Mouse (Mus musculus) forebrain, embryonic 15.5 days (tissue): ENCODE measurements around the gene Tspyl3. TPM values are rescaled to one million over a fixed set of nuclear protein-coding genes. Genes with fewer than 3 reads are reported as not detected.
"Not testable (repeated sequence)": the region's sequence is repeated elsewhere in the genome, so short reads cannot be mapped to it uniquely, and the experiment has no call there.

ENCODE experiments used
- ATAC-seq: fragments of 200-750 bp; cut with Nextera tagmentation; replicated peaks from 2 replicates; pipeline ENCODE4 v1.8.0; 2017; ENCODE audit warnings: mild to moderate bottlenecking, moderate TSS enrichment, moderate library complexity
- H3K27ac ChIP-seq: fragments of 300-500 bp; sonication (generic); replicated peaks from 2 replicates; pipeline ENCODE4 v1.5.1; 2015; ENCODE audit warnings: mild to moderate bottlenecking, inconsistent platforms
- H3K27me3 ChIP-seq: fragments of 300-500 bp; sonication (generic); 2 replicates; pipeline ENCODE4 v1.6.1; 2015; ENCODE audit warnings: inconsistent platforms
- H3K36me3 ChIP-seq: fragments of 300-500 bp; sonication (generic); 2 replicates; pipeline ENCODE4 v1.6.1; 2015; ENCODE audit warnings: mild to moderate bottlenecking, inconsistent platforms
- H3K4me1 ChIP-seq: fragments of 300-500 bp; sonication (generic); 2 replicates; pipeline ENCODE4 v1.6.1; 2015; ENCODE audit warnings: inconsistent platforms
- H3K4me2 ChIP-seq: fragments of 300-500 bp; sonication (generic); replicated peaks from 2 replicates; pipeline ENCODE4 v1.6.1; 2015; ENCODE audit warnings: mild to moderate bottlenecking, inconsistent platforms
- H3K4me3 ChIP-seq: fragments of 300-500 bp; sonication (generic); 2 replicates; pipeline ENCODE4 v1.5.1; 2015; ENCODE audit warnings: mild to moderate bottlenecking, inconsistent platforms
- H3K9ac ChIP-seq: fragments of 300-500 bp; sonication (generic); replicated peaks from 2 replicates; pipeline ENCODE4 v1.6.1; 2015; ENCODE audit warnings: mild to moderate bottlenecking, inconsistent platforms
- H3K9me3 ChIP-seq: fragments of 300-500 bp; sonication (generic); 2 replicates; pipeline ENCODE4 v1.6.1; 2016; ENCODE audit warnings: inconsistent platforms
- WGBS: fragments of 180-500 bp; shearing (Covaris S2); methylation state at CpG from one replicate; pipeline ENCODE4 v1.1.7; 2015; ENCODE audit warnings: mixed read lengths; 5-methylcytosine and 5-hydroxymethylcytosine counted together
- polyA plus RNA-seq: library from polyadenylated mRNA; unstranded; fragments of >200 nt; fragmentation: Nextera tagmentation; extraction: Ambion mirVana; gene quantifications from 2 replicates; pipeline ENCODE4 v1.2.1, GENCODE M21; 2015

The Tspyl3 gene
- 29.4 and 33.1 TPM in 2 replicates for polyA plus RNA-seq

DNA sequence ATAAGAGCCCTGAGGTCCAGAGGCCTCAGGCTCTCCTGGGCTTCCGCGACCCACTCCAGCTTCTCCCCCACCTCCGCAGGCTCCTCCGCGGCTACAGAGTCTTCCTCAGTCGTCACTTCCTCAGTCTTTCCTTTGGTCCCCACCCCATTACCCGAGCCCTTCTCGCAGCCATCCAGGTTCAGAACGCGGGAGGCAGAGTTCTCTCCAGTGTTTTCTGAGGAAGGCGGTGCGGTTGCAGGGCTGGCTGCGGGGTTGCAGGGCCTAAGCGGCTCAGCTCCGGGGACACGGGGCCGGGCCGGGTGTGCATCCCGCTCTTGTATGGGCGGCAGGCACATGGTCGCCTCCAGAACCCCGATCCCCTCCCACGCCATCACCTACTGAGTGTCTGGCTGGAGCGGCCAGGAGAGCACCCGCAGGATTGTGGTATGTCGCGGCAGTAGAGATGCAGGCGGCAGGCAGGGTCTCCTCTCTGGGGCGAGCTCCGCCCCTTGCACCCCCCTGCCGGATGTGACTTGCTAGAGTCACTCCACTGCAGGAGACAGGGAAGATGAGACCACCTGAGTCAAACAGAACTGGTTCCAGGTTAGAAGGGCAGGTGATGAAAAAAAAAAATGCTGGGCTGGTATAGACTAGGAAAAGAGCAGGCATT, at the start of gene Tspyl3:
Tspyl3 (minus strand) TSS at position 496 of the 649 bp plus-strand sequence.
- H3K9ac ChIP-seq = peak within 1 kb of the TSS; percentile 86
- H3K36me3 ChIP-seq = peaks cover 26% of the 10 kb centered on the region
- peak within 1 kb of the TSS; percentile 87 for H3K27ac ChIP-seq
- 4% methylated on average over 31 of the region's 31 CpGs for WGBS
- H3K4me3 ChIP-seq = peak within 1 kb of the TSS; percentile 68
- H3K4me2 ChIP-seq = peak within 1 kb of the TSS; percentile 71
- peaks cover 12% of the 10 kb centered on the region for H3K4me1 ChIP-seq
- no peaks in the 10 kb centered on the region for H3K27me3 ChIP-seq
- peak; percentile 91 for ATAC-seq
- H3K9me3 ChIP-seq = no peaks in the 10 kb centered on the region

DNA sequence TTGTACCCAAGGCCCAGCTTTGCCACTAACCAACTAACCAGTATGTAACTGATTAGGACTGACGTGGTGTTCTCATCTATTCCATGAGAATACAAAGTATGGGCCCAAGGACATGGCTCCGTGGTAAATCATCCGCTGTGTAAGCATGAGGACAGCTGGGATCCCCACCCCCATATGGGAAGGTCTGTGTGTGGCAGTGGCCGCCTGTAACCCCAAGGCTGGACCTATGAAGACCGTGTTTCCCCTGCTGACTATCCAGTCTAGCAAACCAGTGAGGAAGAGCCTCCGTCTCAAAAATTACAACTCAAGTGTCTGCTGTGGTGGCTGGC, 49.6 kb upstream of the Tspyl3 start:
- no peaks in the 10 kb centered on the region for H3K4me1 ChIP-seq
- no peak overlapping the region for H3K27ac ChIP-seq
- ATAC-seq = no peak
- WGBS = 77% methylated on average over 6 of the region's 6 CpGs
- no peaks in the 10 kb centered on the region for H3K36me3 ChIP-seq
- no peak overlapping the region for H3K4me3 ChIP-seq
- no peaks in the 10 kb centered on the region for H3K9me3 ChIP-seq
- H3K27me3 ChIP-seq = no peaks in the 10 kb centered on the region
- no peak overlapping the region for H3K9ac ChIP-seq
- no peak overlapping the region for H3K4me2 ChIP-seq

DNA sequence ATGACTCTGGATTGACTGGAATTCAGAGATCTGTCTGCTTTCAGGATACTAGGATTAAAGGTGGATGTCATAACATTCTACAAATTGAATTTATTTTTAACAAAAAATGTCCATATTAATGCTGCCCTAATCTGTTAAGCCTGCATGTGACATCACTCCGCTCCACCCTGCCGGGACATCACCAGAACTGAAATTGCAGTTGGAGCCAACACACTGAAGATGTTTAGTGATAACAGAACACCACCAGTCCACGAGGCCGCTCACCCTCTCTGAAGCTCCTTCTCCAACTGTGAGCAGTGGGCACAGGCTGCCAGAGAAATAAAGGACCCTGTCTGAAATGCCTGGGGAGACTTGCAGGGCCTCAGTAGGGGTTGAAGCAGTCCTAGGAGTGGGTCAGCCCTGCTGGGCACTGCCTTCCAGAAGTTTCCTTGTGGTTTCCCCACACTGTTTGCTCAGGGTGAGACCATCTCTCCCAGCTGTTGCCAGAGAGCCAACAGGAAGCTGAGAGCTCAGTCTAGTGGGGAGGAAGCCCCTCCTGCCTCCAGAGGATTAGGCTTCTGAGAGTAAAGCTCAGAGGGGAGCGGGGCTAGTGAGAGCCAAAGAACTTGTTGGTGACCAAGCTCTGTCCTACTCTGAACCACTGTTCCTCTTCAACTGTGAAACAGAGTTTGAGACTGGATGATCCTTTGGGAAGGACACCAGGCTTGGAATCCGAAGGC, 49.1 kb upstream of the Tspyl3 start:
- 68% methylated on average over 6 of the region's 6 CpGs for WGBS
- not testable (repeated sequence) for H3K36me3 ChIP-seq, ATAC-seq, H3K27me3 ChIP-seq, H3K27ac ChIP-seq, H3K4me2 ChIP-seq, H3K4me1 ChIP-seq, H3K4me3 ChIP-seq, H3K9me3 ChIP-seq, H3K9ac ChIP-seq

DNA sequence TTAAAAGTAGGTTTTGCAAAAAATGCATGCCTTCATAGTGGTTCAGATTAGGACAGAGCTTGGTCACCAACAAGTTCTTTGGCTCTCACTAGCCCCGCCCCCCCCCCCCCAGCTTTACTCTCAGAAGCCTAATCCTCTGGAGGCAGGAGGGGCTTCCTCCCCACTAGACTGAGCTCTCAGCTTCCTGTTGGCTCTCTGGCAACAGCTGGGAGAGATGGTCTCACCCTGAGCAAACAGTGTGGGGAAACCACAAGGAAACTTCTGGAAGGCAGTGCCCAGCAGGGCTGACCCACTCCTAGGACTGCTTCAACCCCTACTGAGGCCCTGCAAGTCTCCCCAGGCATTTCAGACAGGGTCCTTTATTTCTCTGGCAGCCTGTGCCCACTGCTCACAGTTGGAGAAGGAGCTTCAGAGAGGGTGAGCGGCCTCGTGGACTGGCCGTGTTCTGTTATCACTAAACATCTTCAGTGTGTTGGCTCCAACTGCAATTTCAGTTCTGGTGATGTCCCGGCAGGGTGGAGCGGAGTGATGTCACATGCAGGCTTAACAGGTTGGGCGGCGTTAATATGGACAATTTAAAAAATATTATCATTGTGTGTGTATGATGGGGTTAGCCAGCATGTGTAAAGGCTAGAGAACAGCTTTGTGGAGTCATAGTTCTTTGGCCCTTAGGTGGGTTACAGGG, 45.1 kb upstream of the Tspyl3 start:
- not testable (repeated sequence) for H3K27ac ChIP-seq, H3K27me3 ChIP-seq, H3K4me1 ChIP-seq, ATAC-seq, H3K9ac ChIP-seq, H3K9me3 ChIP-seq, H3K4me3 ChIP-seq, H3K4me2 ChIP-seq
- peaks cover 16% of the 10 kb centered on the region for H3K36me3 ChIP-seq
- WGBS = 67% methylated on average over 8 of the region's 8 CpGs

DNA sequence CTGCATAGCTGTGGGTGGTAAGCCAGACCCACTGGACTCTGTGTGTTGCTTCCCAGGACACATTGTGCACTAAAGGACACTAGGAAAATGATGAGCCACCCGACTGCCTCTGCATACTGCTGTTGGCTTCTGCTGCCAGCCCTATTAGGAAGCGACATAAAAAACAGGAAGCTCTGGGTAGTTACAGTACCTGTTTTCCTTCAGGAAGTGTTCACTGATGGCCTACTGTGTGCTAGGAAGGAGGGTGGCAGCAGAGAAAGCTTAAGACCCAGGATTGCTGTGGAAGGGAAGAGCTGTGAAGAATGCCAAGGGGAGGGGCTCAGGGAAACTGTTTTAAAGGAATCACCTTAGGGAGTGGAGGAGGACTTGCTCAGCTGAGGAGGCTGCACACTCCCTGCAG, 42.1 kb upstream of the Tspyl3 start:
- H3K4me2 ChIP-seq = no peak overlapping the region
- H3K9me3 ChIP-seq = no peaks in the 10 kb centered on the region
- H3K36me3 ChIP-seq = peaks cover 34% of the 10 kb centered on the region
- no peak for ATAC-seq
- WGBS = 88% methylated on average over 2 of the region's 2 CpGs
- no peak overlapping the region for H3K27ac ChIP-seq
- H3K27me3 ChIP-seq = no peaks in the 10 kb centered on the region
- no peak overlapping the region for H3K4me3 ChIP-seq
- H3K4me1 ChIP-seq = no peaks in the 10 kb centered on the region
- H3K9ac ChIP-seq = no peak overlapping the region

DNA sequence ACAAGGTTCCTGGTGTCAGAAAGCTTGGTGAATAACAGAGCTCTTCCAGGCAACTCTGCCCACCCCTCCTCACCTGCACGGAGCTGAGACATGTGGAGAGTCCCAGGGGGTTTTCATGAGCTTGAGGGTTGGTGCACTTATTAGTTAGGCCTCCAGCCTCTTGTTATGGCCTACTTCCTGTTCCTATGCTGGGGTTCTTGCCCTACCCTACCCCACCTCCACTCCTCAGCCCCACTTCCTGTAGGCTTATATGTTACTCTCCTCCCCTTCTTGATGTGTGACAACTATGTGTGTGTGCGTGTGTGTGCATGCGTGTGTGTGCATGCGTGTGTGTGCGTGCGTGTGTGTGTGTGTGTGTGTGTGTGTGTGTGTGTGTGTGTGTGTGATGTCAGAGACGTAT, 37.8 kb upstream of the Tspyl3 start:
- H3K4me3 ChIP-seq = no peak overlapping the region
- no peak overlapping the region for H3K27ac ChIP-seq
- H3K27me3 ChIP-seq = no peaks in the 10 kb centered on the region
- no peak overlapping the region for H3K4me2 ChIP-seq
- H3K9ac ChIP-seq = no peak overlapping the region
- H3K9me3 ChIP-seq = no peaks in the 10 kb centered on the region
- no peak for ATAC-seq
- H3K4me1 ChIP-seq = no peaks in the 10 kb centered on the region
- 81% methylated on average over 7 of the region's 7 CpGs for WGBS
- H3K36me3 ChIP-seq = peaks cover 50% of the 10 kb centered on the region

DNA sequence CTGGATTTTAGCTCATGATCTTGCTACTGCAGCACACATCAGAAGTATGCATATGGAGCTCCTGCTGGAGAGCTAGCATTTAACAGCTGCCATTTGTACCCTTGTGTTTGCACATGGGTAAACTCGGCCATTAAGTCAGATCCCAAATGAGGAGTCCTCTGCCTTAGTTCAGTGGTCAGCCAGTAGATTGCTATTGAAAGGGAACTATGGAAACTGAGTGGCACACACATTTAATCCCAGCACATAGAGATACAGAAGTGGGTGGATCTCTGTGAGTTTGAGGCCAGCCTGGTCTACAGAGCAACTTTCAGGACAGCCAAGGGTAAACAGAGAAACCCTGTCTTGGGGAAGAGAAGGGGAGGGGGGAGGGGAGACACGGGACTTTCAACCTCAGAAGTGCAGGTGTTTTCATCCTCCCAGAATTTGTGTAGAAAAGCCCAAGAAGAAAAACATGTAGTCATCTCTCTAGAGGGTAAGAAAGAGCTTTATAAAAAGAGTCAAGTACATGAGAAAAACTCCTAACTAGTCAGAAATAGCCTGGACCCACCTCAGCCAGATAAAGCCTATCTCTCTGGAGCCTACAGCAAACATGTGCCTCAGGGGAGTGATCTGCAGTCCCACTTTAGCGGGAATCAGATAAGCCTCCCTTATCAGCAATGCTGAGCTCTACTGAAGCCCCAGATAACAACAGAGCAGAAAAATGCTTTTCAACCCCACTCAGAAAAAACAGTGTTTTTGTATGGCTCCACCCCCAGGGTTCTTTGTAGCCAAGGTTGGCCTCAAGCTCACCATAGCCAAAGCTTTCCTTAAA, 34.8 kb upstream of the Tspyl3 start:
- WGBS = 80% methylated on average over 3 of the region's 3 CpGs
- Histone ChIP-seq H3K27me3 (no peaks in the 10 kb centered on the region), H3K9ac (no peak overlapping the region), H3K4me3 (no peak overlapping the region), H3K9me3 (no peaks in the 10 kb centered on the region), H3K27ac (no peak overlapping the region), H3K4me2 (no peak overlapping the region), H3K36me3 (peaks cover 33% of the 10 kb centered on the region), H3K4me1 (no peaks in the 10 kb centered on the region)
- ATAC-seq = no peak

DNA sequence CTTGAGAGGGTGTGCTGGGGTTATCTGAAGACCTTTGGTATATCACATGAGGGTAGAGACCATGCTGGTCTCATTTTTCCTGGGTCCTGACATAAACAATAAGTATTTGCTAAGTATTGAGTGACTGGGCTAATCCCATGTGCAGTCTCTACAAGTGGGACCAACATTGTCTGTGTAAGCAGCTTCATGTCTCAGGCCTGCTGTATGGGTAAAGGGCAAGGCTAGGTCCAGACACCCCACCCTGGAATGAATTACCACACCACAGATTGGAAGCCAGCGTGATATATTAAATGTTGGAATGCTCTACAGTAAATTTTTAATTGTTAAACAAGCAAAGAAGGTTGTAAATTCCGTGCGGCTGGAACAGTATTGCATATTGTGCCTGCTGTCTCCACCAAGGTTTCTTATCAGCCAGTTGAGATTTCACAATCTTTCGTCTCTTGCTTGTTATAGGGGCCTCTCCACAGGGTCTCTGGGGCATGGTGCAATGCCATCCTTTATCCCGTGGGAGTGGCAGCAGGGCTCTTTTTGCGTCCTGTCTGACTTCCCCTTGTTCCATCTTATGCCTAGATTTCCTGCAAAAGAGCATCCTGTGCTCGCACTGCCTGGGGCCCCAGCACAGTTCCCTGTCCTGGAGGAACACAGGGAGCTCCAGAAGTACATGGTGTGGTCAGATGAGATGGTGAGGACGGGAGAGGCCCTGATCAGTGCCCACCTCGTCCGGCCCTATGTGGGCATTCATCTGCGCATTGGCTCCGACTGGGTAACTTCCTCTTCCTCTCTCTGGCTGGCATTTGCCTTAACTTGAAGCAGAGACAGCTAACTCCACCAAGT, 34.0 kb upstream of the Tspyl3 start:
- H3K4me3 ChIP-seq = no peak overlapping the region
- no peaks in the 10 kb centered on the region for H3K27me3 ChIP-seq
- WGBS = 87% methylated on average over 12 of the region's 12 CpGs
- no peak overlapping the region for H3K9ac ChIP-seq
- H3K27ac ChIP-seq = no peak overlapping the region
- no peak for ATAC-seq
- peaks cover 30% of the 10 kb centered on the region for H3K36me3 ChIP-seq
- H3K4me1 ChIP-seq = no peaks in the 10 kb centered on the region
- H3K9me3 ChIP-seq = no peaks in the 10 kb centered on the region
- H3K4me2 ChIP-seq = no peak overlapping the region

DNA sequence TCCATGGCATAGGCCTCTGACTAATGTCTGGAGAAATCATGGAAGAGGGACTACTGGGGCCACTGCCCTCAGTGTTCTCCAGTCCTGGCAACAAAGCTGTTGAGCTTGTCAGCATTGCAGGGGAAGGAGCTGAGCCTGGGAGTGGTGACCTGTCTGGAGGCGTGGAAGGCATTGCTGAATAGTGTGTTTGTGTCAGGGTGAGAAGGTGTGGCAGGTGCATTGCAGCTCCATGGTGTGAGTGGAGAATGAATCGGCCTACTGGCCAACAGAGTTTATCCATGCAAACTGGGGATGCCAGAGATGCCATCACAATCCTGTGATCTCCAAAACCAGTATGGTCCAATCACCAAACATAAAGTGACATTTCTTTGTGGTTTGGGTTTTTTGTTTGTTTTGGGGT, 31.4 kb upstream of the Tspyl3 start:
- ATAC-seq = no peak
- Histone ChIP-seq H3K36me3 (peaks cover 29% of the 10 kb centered on the region), H3K4me1 (no peaks in the 10 kb centered on the region), H3K9ac (no peak overlapping the region), H3K27ac (no peak overlapping the region), H3K4me2 (no peak overlapping the region), H3K27me3 (no peaks in the 10 kb centered on the region), H3K9me3 (no peaks in the 10 kb centered on the region), H3K4me3 (no peak overlapping the region)
- WGBS = 89% methylated on average over 2 of the region's 2 CpGs

DNA sequence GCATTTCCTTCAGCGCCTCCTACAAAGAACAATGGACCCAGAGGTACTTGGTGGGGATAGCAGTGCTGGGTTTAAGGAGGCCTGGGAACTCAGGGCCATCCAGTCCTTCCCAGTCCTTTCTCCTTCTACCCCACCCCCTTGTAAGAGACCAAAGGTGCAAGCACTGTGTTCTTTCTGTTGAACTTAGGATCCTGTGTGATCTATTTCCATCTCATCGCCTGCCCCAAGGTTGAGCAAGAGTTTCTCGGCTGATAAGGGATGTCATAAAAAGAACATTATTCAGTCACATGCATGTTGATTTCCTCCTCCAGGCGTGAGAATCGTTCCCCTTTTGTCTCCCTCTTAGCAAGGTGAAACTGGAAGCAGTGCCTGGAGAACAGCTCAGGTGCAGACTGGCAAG, 24.5 kb upstream of the Tspyl3 start:
- no peak overlapping the region for H3K9ac ChIP-seq
- no peak overlapping the region for H3K27ac ChIP-seq
- no peaks in the 10 kb centered on the region for H3K9me3 ChIP-seq
- no peak overlapping the region for H3K4me3 ChIP-seq
- H3K4me1 ChIP-seq = no peaks in the 10 kb centered on the region
- WGBS = 91% methylated on average over 5 of the region's 5 CpGs
- H3K27me3 ChIP-seq = no peaks in the 10 kb centered on the region
- no peak overlapping the region for H3K4me2 ChIP-seq
- ATAC-seq = no peak
- H3K36me3 ChIP-seq = peaks cover 44% of the 10 kb centered on the region

DNA sequence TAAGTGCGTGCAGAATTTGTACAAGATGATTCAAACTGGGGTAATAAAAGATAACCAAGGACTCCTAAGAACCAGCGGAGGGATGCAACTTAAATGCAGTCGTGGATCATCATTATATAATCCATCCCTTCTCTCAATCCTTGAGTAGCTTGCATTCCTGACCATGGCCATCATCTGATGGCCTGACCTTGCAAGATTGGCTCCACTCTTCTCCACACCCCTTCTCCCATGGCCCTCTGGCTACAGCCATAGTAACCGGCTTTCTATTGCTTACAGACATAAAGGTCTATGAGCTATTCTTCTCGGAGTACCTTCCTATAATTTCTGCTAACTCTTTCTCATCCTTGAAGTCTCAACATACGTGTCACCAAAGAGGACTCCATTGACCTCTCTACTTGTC, 16.9 kb upstream of the Tspyl3 start:
- peak overlapping the region; percentile 92 for H3K4me3 ChIP-seq
- H3K4me2 ChIP-seq = peak overlapping the region; percentile 84
- no peak for ATAC-seq
- H3K27ac ChIP-seq = peak overlapping the region; percentile 85; the same call in 1 of the 2 replicates
- peaks cover 39% of the 10 kb centered on the region for H3K4me1 ChIP-seq
- H3K27me3 ChIP-seq = no peaks in the 10 kb centered on the region
- H3K9me3 ChIP-seq = no peaks in the 10 kb centered on the region
- WGBS = 70% methylated on average over 6 of the region's 6 CpGs
- no peaks in the 10 kb centered on the region for H3K36me3 ChIP-seq
- H3K9ac ChIP-seq = peak overlapping the region; percentile 92
